Mouse (Mus musculus): ENCODE measurements at regions not wholly inside any gene's neighbourhood (a gene's known extent, or its start where the extent isn't known, plus 50 kb on each side); places are given as distances from the start of the nearest gene placed in this dataset.
"Not testable (repeated sequence)": the region's sequence is repeated elsewhere in the genome, so short reads cannot be mapped to it uniquely, and the experiment has no call there.

- H3K4me3 ChIP-seq (ENCODE audit: insufficient read depth, low read depth, low read length): no peak overlapping the region
- no peak overlapping the region for H3K27ac ChIP-seq (replicated peaks; ENCODE audit: low read depth, low read length)
- peaks cover 3% of the 10 kb centered on the region; the same call in 1 of the 2 replicates for H3K4me1 ChIP-seq (ENCODE audit: control insufficient read depth, insufficient read depth, insufficient read length, low read length)
Measured at GRCm38 (mm10) chr11:23079936-23080794, 72.8 kb downstream of the Fam161a start.

DNA sequence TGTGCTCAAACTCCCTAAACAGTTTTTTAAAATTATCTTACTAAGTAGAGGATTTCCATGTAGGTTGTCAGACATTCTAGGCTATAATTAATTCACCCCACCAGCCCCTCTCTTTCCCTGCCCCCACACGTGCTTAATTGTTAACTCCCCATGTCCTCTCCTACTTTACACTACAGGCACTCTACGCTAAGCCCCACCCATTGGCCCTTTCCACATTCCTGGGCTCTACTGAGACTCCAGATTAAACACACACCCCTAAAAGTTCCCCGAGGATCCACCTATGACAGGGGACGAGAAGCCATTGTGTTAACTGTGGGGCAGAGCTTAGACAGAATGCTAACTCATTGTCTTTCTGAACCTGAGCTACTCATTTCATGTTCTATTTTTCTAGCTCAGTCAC is 74.3 kb downstream of the Fam161a start:
- no peak overlapping the region for H3K4me3 ChIP-seq (ENCODE audit: insufficient read depth, low read depth, low read length)
- H3K4me1 ChIP-seq (ENCODE audit: control insufficient read depth, insufficient read depth, insufficient read length, low read length): peaks cover 3% of the 10 kb centered on the region; the same call in 1 of the 2 replicates

DNA sequence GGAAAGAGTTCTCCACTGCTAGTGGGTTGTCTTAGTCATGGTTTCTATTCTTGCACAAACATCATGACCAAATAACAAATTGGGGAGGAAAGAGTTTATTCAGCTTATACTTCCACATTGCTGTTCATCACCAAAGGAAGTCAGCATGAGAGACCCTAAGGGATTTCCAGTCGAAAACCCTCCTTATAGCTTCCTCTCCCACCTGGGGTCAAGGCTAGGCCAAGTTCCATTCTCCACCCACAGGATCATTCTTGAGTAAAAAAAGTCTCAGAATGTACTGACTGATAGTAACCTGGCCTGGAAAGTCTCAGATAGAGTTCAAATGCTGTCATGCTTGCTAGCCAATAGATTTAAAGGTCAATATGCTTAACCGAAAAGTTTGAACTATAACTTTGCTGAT is 76.5 kb downstream of the Fam161a start:
- not testable (repeated sequence) for H3K4me3 ChIP-seq (ENCODE audit: insufficient read depth, low read depth, low read length); H3K27ac ChIP-seq (replicated peaks; ENCODE audit: low read depth, low read length); H3K4me1 ChIP-seq (ENCODE audit: control insufficient read depth, insufficient read depth, insufficient read length, low read length)

More for the DNA sequence above, 74.3 kb downstream of the Fam161a start:
- no peak overlapping the region for H3K27ac ChIP-seq (replicated peaks; ENCODE audit: low read depth, low read length)

- H3K4me1 ChIP-seq (ENCODE audit: control insufficient read depth, insufficient read depth, insufficient read length, low read length): no peaks in the 10 kb centered on the region
- no peak overlapping the region for H3K27ac ChIP-seq (replicated peaks; ENCODE audit: low read depth, low read length)
- H3K4me3 ChIP-seq (ENCODE audit: insufficient read depth, low read depth, low read length): no peak overlapping the region
Measured at GRCm38 (mm10) chr11:23095287-23095686, 88.0 kb downstream of the Fam161a start.

- H3K27ac ChIP-seq (replicated peaks; ENCODE audit: low read depth, low read length); H3K4me1 ChIP-seq (ENCODE audit: control insufficient read depth, insufficient read depth, insufficient read length, low read length); H3K4me3 ChIP-seq (ENCODE audit: insufficient read depth, low read depth, low read length): not testable (repeated sequence)
Measured at GRCm38 (mm10) chr11:23095723-23096122, 88.4 kb downstream of the Fam161a start.

DNA sequence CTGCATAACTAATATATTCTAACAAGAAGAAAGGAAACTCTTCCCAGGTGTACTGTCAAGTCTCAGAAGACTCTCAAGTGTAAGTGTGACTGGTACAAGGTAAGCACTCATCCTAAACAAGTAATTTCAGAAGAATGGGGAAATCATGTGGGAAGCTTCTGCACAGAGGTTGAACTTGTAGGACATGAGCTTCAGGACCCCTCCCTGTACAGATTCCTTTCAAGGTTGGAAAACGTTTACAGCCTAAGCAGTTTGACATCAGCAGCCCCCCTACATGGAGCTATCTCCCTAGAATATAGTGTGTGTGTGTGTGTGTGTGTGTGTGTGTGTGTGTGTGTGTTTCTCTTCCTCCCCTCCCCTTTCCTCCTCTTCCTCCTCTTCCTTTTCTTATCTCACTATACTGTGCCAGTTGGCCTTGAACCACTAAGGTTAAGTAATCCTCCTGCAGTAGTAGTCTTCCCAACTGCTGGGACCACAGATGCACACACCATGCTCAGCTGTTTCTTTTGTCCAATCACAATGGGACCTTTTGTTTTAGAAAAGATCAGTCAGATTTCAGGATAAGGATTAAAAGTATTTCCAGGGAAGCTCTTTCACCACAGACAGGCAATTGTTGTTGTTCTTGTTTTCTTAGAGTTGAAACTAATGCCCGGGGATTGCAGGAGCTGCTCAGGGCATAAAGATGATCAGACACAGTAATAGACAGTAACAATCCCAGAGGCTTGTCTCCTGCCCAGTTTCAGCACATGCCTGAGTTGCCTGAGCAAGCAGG is 89.3 kb downstream of the Fam161a start:
- Histone ChIP-seq H3K27ac (replicated peaks; ENCODE audit: low read depth, low read length) (no peak overlapping the region), H3K4me3 (ENCODE audit: insufficient read depth, low read depth, low read length) (no peak overlapping the region), H3K4me1 (ENCODE audit: control insufficient read depth, insufficient read depth, insufficient read length, low read length) (no peaks in the 10 kb centered on the region)

DNA sequence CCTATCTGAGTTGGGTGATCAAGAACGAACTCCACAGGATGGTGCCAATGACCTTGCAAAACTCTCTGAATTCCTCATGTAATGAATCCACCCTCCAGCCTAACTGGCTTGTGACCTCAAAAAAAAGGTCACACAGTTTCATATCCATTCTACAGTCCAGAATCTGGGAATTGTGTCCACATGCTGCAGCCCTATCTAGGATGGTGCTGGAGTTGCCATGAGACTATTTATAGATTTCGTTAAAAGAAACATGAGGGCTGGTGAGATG is 89.8 kb downstream of the Fam161a start:
- Histone ChIP-seq H3K4me1 (ENCODE audit: control insufficient read depth, insufficient read depth, insufficient read length, low read length) (no peaks in the 10 kb centered on the region), H3K27ac (replicated peaks; ENCODE audit: low read depth, low read length) (no peak overlapping the region), H3K4me3 (ENCODE audit: insufficient read depth, low read depth, low read length) (no peak overlapping the region)

DNA sequence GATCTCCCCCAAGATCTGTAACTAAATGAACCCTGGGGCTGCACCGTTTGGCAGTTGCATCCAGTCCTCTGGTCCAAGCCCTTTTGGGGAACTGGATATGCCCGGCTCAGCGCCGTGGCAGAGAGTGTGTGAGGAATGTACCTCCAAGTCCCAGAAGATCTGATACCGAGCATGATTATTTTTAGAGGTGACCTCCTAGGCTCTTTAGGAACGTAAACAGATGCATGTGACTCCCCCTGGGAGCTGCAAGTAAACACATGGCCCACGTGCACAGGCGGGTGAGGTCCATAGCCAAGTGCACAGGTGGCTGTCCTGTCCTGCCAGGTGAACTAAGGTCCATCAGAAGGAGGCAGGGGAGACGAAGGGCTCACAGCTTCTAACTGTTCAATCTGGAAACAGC is 107.3 kb downstream of the Fam161a start:
- no peak overlapping the region for H3K4me3 ChIP-seq (ENCODE audit: insufficient read depth, low read depth, low read length)
- no peak overlapping the region for H3K27ac ChIP-seq (replicated peaks; ENCODE audit: low read depth, low read length)

DNA sequence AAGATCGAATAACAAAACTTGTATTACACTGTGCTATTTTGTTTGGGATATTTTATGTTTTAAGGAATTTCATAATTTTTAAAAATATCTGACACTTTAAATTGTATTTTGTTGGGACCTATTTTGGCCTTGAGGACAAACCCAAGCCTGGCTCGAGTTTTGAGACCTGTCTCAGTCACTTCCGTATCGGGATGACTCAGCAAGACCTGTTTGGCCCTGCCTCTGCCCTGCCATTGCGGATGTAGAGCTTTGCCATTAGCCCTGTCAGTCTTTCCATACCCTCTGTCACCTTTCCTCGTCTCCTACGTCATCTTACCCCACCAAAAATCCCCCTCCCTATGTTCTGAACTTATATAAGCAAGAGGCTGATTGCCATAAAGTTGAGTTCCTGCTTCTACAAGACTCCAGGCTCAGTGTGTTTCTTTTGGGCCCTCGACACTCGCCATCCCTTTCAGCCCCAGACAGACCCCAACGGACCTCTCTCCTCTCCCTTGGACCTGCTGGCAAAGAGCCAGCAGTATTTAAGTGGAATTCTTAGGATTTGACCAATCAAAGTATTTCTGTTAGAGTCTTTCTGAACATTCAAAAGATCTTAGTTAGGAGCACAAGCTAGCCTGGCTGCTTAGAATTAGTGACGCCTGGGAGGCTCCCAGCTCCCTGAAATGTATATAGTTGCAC is 113.3 kb downstream of the Fam161a start:
- Histone ChIP-seq H3K4me1 (ENCODE audit: control insufficient read depth, insufficient read depth, insufficient read length, low read length) (no peaks in the 10 kb centered on the region), H3K27ac (replicated peaks; ENCODE audit: low read depth, low read length) (no peak overlapping the region), H3K4me3 (ENCODE audit: insufficient read depth, low read depth, low read length) (no peak overlapping the region)

More for the DNA sequence above, 107.3 kb downstream of the Fam161a start:
- H3K4me1 ChIP-seq (ENCODE audit: control insufficient read depth, insufficient read depth, insufficient read length, low read length): no peaks in the 10 kb centered on the region

GRCm38 (mm10) chr11:23124198-23124951 is 117.0 kb downstream of the Fam161a start:
- H3K4me1 ChIP-seq (ENCODE audit: control insufficient read depth, insufficient read depth, insufficient read length, low read length): no peaks in the 10 kb centered on the region
- peak overlapping the region; percentile 67 for H3K4me3 ChIP-seq (ENCODE audit: insufficient read depth, low read depth, low read length)
- no peak overlapping the region for H3K27ac ChIP-seq (replicated peaks; ENCODE audit: low read depth, low read length)

DNA sequence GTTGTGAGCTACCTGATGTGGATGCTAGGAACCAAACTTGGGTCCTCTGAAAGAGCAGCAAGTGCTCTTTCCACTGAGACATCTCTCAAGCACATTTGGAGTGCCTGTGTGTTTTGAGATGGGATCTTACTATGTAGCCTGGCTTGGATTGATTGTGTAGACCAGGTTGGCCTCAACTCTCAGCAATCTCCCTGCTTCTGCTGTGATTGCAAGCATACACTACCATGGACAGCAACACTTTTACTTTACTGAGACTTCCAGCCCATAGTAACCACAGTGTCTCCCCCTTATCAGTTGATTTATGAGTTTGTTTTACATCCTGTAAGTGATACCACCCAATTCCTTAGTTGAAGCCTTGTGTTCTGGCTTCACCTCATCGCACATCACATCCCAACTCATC is 123.8 kb downstream of the Fam161a start:
- Histone ChIP-seq H3K4me3 (ENCODE audit: insufficient read depth, low read depth, low read length) (no peak overlapping the region), H3K27ac (replicated peaks; ENCODE audit: low read depth, low read length) (no peak overlapping the region)

GRCm38 (mm10) chr11:23131632-23132031 is 124.2 kb upstream of the Xpo1 start:
- Histone ChIP-seq H3K4me3 (ENCODE audit: insufficient read depth, low read depth, low read length) (no peak overlapping the region), H3K27ac (replicated peaks; ENCODE audit: low read depth, low read length) (no peak overlapping the region), H3K4me1 (ENCODE audit: control insufficient read depth, insufficient read depth, insufficient read length, low read length) (no peaks in the 10 kb centered on the region)

More for the DNA sequence above, 123.8 kb downstream of the Fam161a start:
- no peaks in the 10 kb centered on the region for H3K4me1 ChIP-seq (ENCODE audit: control insufficient read depth, insufficient read depth, insufficient read length, low read length)

- Histone ChIP-seq H3K4me3 (ENCODE audit: insufficient read depth, low read depth, low read length) (no peak overlapping the region), H3K27ac (replicated peaks; ENCODE audit: low read depth, low read length) (peak overlapping the region; percentile 89), H3K4me1 (ENCODE audit: control insufficient read depth, insufficient read depth, insufficient read length, low read length) (0 out of 2 replicates have a peak, but pooled peaks cover 3% of the 10 kb centered on the region)
Measured at GRCm38 (mm10) chr11:23140429-23141099, 115.3 kb upstream of the Xpo1 start.

- peak overlapping the region; percentile 89 for H3K27ac ChIP-seq (replicated peaks; ENCODE audit: low read depth, low read length)
- 0 out of 2 replicates have a peak, but pooled peaks cover 3% of the 10 kb centered on the region for H3K4me1 ChIP-seq (ENCODE audit: control insufficient read depth, insufficient read depth, insufficient read length, low read length)
- no peak overlapping the region for H3K4me3 ChIP-seq (ENCODE audit: insufficient read depth, low read depth, low read length)
Measured at GRCm38 (mm10) chr11:23141100-23141837, 114.6 kb upstream of the Xpo1 start.

Measured in brown adipose tissue, adult 24 weeks (tissue).